ENCODE assay signal across 7 mouse cellular contexts in the genomic region with DNA sequence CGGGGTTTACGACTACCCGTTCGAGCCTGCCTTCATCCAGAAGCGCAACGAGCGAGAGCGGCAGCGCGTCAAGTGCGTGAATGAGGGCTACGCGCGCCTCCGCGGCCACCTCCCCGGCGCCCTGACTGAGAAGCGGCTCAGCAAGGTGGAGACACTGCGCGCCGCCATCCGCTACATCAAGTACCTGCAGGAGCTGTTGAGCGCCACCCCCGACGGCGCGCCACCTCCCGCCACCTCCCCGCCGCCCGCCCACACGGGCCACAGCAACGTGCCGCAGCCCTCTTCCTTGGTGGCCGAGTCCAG. TPM values are rescaled to one million over a fixed set of nuclear protein-coding genes. Genes with fewer than 3 reads are reported as not detected.
DNase-seq lines count a peak whose midpoint lies in the region; ATAC-seq lines count a peak whose summit lies in the region.

No protein-coding gene starts in this region.

- H3K4me3 ChIP-seq in liver, embryonic 11.5 days (ENCODE audit: low read depth, low read length): peak overlapping the region; percentile 32
- H3K4me3 ChIP-seq in embryonic facial prominence, embryonic 12.5 days: peak overlapping the region; percentile 30
- H3K4me3 ChIP-seq in hindbrain, embryonic 16.5 days (ENCODE audit: low read length): peak overlapping the region; percentile 43

- H3K4me2 ChIP-seq in liver, embryonic 11.5 days: peak overlapping the region; percentile 58
- peak overlapping the region; percentile 57 for H3K4me2 ChIP-seq in embryonic facial prominence, embryonic 12.5 days (replicated peaks)
- H3K4me2 ChIP-seq in hindbrain, embryonic 16.5 days (ENCODE audit: low read length): peak overlapping the region; percentile 68

- peaks cover 58% of the 10 kb centered on the region for H3K27me3 ChIP-seq in liver, embryonic 11.5 days (replicated peaks; ENCODE audit: control insufficient read depth, insufficient read depth, low read length)
- peaks cover 45% of the 10 kb centered on the region for H3K27me3 ChIP-seq in embryonic facial prominence, embryonic 12.5 days
- peaks cover 17% of the 10 kb centered on the region for H3K27me3 ChIP-seq in hindbrain, embryonic 16.5 days (replicated peaks; ENCODE audit: control insufficient read depth, insufficient read depth, low read length)

- H3K27ac ChIP-seq in liver, embryonic 11.5 days (ENCODE audit: low read depth, low read length): no peak overlapping the region
- H3K27ac ChIP-seq in embryonic facial prominence, embryonic 12.5 days: no peak overlapping the region
- H3K27ac ChIP-seq in hindbrain, embryonic 16.5 days (ENCODE audit: low read depth, low read length): no peak overlapping the region

- DNase-seq in liver, embryonic 11.5 days (ENCODE audit: low spot score): no peak
- DNase-seq in liver: no peak
- DNase-seq in lung, postnatal 36 days: peak; percentile 12
- DNase-seq in right cerebral cortex, postnatal 4 days: peak; percentile 58
- no peak for DNase-seq in gastrocnemius, postnatal 4 days (ENCODE audit: low spot score in 2 of 2)

- no peak overlapping the region for H3K9ac ChIP-seq in liver, embryonic 11.5 days (ENCODE audit: low read depth, low read length)
- peak overlapping the region; percentile 20; the same call in 1 of the 2 replicates for H3K9ac ChIP-seq in embryonic facial prominence, embryonic 12.5 days
- H3K9ac ChIP-seq in hindbrain, embryonic 16.5 days (ENCODE audit: low read depth, low read length): peak overlapping the region; percentile 57

- 4% methylated on average over 36 of the region's 36 CpGs for WGBS in liver, embryonic 11.5 days
- WGBS in embryonic facial prominence, embryonic 12.5 days: 1% methylated on average over 36 of the region's 36 CpGs
- 1% methylated on average over 36 of the region's 36 CpGs for WGBS in hindbrain, embryonic 16.5 days

- H3K9me3 ChIP-seq in liver, embryonic 11.5 days (ENCODE audit: control insufficient read depth, low read length): no peaks in the 10 kb centered on the region
- no peaks in the 10 kb centered on the region for H3K9me3 ChIP-seq in embryonic facial prominence, embryonic 12.5 days
- no peaks in the 10 kb centered on the region for H3K9me3 ChIP-seq in hindbrain, embryonic 16.5 days (ENCODE audit: control insufficient read depth, low read length)

- H3K36me3 ChIP-seq in liver, embryonic 11.5 days (ENCODE audit: control insufficient read depth, insufficient read depth, low read length): no peaks in the 10 kb centered on the region
- no peaks in the 10 kb centered on the region for H3K36me3 ChIP-seq in embryonic facial prominence, embryonic 12.5 days
- no peaks in the 10 kb centered on the region for H3K36me3 ChIP-seq in hindbrain, embryonic 16.5 days (ENCODE audit: control insufficient read depth, insufficient read depth, low read length)

- H3K4me1 ChIP-seq in liver, embryonic 11.5 days (replicated peaks; ENCODE audit: control insufficient read depth, insufficient read depth, low read length): peaks cover 4% of the 10 kb centered on the region; the same call in 1 of the 2 replicates
- H3K4me1 ChIP-seq in embryonic facial prominence, embryonic 12.5 days: peaks cover 8% of the 10 kb centered on the region
- peaks cover 14% of the 10 kb centered on the region for H3K4me1 ChIP-seq in hindbrain, embryonic 16.5 days (ENCODE audit: control insufficient read depth, insufficient read depth, low read depth, low read length)

- 0 out of 2 replicates have a peak, but pooled peaks have one; percentile 6 for ATAC-seq in liver, embryonic 11.5 days (replicated peaks; ENCODE audit: low FRiP score)
- 0 out of 2 replicates have a peak, but pooled peaks have one; percentile 6 for ATAC-seq in embryonic facial prominence, embryonic 12.5 days (ENCODE audit: insufficient number of reproducible peaks, insufficient read depth, low FRiP score, low TSS enrichment)
- peak; percentile 45 for ATAC-seq in hindbrain, embryonic 16.5 days

RNA-seq across cellular contexts. Expression of a gene that starts 0.4 kb away (rescaled TPM):
- polyA plus RNA-seq in liver, embryonic 11.5 days (2014; fragmentation: Nextera tagmentation; extraction: Ambion mirVana): 0.47 TPM in 1 of 2 replicates, not detected in the other
- 0.42 TPM in 1 of 2 replicates, not detected in the other for polyA plus RNA-seq in embryonic facial prominence, embryonic 12.5 days (2016; fragmentation: Nextera tagmentation; extraction: Ambion mirVana)
- polyA plus RNA-seq in hindbrain, embryonic 16.5 days (2015; fragmentation: Nextera tagmentation; extraction: Ambion mirVana): not detected in 2 replicates
- total RNA-seq in gastrocnemius, postnatal 4 days (2021): not detected

RNA-seq across cellular contexts. Expression of a gene that starts 1.6 kb away (rescaled TPM):
- 0.09 and 0.45 TPM in 2 replicates for polyA plus RNA-seq in liver, embryonic 11.5 days (2014; fragmentation: Nextera tagmentation; extraction: Ambion mirVana)
- 1.2 and 1.3 TPM in 2 replicates for polyA plus RNA-seq in embryonic facial prominence, embryonic 12.5 days (2016; fragmentation: Nextera tagmentation; extraction: Ambion mirVana)
- 0.45 and 0.66 TPM in 2 replicates for polyA plus RNA-seq in hindbrain, embryonic 16.5 days (2015; fragmentation: Nextera tagmentation; extraction: Ambion mirVana)
- total RNA-seq in gastrocnemius, postnatal 4 days (2021): 100 to 1,000 TPM; 330 to 336 TPM

RNA-seq across cellular contexts. Expression of a gene that starts 43.0 kb away (rescaled TPM):
- polyA plus RNA-seq in liver, embryonic 11.5 days (2014; fragmentation: Nextera tagmentation; extraction: Ambion mirVana): 79.6 and 92.6 TPM in 2 replicates
- polyA plus RNA-seq in embryonic facial prominence, embryonic 12.5 days (2016; fragmentation: Nextera tagmentation; extraction: Ambion mirVana): 172 and 173 TPM in 2 replicates
- 188 and 207 TPM in 2 replicates for polyA plus RNA-seq in hindbrain, embryonic 16.5 days (2015; fragmentation: Nextera tagmentation; extraction: Ambion mirVana)
- total RNA-seq in gastrocnemius, postnatal 4 days (2021): 10 to 100 TPM; 43.6 to 63.7 TPM

RNA-seq across cellular contexts. Expression of a gene that starts 44.8 kb away (rescaled TPM):
- polyA plus RNA-seq in liver, embryonic 11.5 days (2014; fragmentation: Nextera tagmentation; extraction: Ambion mirVana): not detected in 2 replicates
- polyA plus RNA-seq in embryonic facial prominence, embryonic 12.5 days (2016; fragmentation: Nextera tagmentation; extraction: Ambion mirVana): 0.09 TPM in 1 of 2 replicates, not detected in the other
- polyA plus RNA-seq in hindbrain, embryonic 16.5 days (2015; fragmentation: Nextera tagmentation; extraction: Ambion mirVana): 0.05 TPM in 1 of 2 replicates, not detected in the other
- total RNA-seq in gastrocnemius, postnatal 4 days (2021): 10 to 100 TPM; 17.4 to 32.9 TPM

Comparison
In these comparisons a context has a peak if more than half of its experiments do, and no peak if none do; other contexts are left out.
1. DNase-seq: peak in lung, postnatal 36 days (single experiment) and right cerebral cortex, postnatal 4 days (single experiment); none in liver, embryonic 11.5 days (single experiment), liver (single experiment) and gastrocnemius, postnatal 4 days (0 of 2).
2. Peak in every context shown above with its lines, with median percentiles within 50 percentile points of each other: ATAC-seq, H3K4me2 ChIP-seq and H3K4me3 ChIP-seq.